Mouse (Mus musculus) right cerebral cortex, adult 18-20 months (tissue): ENCODE data around the gene Ubr2.

ENCODE experiments used
- DNase-seq: peaks from one replicate; pipeline ENCODE4 v3.0.0; 2022; ENCODE audit warnings: mixed read lengths

The Ubr2 gene

DNA sequence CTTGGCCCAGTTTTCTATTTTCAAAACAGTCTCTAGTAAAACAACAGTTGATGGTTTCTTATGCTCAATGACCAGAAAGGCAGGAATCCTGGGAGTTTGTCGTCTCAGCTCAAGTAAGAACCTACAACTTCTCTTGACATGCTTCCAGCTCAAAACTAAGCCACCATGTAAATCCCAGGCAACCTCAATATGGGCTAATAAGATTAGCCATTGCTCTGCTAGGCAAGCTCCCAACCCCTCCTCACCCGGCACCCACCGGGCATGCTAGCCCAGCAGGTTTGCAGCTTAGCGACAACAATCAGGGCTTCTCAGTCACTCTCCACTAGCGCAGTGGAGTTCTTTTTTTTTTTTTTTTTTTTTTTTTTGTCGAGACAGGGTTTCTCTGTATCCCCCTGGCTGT is 84.2 kb downstream of the Ubr2 start:
- DNase-seq, result no peak

DNA sequence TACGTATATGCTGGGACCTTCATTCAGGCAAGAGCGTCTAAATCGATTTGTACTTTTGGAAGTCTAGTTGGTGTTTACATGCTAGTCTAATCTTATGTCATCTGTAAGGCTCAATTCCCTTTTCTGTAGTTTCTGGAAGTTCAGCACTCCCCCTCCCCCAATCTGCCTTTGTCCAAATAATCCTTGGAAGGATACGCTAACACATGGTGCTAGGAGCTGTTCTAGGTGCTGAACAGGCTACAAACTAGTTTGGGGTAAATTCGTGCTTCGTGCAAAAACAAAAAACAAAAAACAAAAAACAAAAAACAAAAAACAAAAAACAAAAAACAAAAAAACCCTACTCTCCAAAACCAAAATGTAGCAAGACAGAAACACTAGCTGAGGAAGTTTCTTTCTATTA is 89.5 kb downstream of the Ubr2 start:
- DNase-seq, result no peak

DNA sequence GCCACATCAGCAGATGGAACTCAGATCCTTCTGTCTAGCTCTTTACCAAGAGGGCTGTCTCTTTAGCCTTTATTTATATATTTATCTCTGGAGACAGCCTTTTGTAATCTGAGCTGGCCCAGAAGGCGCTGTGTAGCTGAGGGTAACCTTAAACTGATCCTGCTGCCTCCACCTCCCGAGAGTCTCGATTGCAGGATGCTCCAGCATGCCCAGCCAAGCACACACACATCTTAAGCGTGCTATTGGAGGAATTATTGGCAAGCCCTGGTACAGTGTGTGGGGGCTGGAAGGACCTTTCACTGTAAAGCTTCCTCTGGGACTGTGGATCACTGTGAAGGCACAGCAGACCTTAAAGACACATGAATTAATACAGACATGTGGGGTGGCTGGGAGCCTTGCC is 91.4 kb downstream of the Ubr2 start:
- no peak for DNase-seq

DNA sequence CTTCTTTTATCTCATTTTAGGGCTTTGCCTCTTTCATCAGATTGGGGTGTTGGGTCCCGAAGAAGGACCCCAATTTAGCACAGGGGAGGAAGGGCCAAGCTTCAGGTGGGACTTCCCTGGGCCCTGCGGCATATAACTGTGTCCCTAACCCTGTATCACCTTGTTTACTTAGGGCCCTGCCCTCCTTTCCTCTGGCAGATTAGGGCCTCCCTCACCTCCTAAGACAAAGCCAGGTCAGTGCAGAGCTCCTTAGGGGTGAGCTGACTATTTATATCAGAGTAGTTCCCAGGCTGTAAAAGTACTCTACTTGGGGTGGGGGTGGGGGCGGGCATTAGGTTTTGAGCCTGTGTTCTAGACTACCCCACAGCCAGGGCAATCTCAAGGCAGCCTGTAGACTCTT is 95.2 kb downstream of the Ubr2 start:
- DNase-seq, result no peak

DNA sequence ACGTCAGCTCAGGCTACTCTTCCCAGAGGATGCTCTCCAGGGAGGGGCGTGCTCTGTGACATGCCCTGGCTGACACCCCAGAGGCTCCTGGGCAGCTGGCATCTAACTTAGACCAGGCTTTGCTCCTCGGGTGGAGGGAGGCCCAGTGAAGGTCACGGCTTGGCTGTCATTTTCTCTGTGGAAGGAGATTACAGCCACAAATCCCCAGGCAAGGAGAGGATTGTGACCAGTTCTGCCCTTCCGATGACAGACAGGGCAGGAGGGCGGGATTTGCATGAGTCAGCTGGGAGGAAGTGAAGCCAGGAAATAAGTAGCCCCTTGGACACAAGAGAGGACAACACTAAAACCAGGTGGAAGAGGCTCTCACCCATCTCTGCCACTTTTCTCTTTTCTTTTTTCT is 98.0 kb downstream of the Ubr2 start:
- DNase-seq, result no peak

DNA sequence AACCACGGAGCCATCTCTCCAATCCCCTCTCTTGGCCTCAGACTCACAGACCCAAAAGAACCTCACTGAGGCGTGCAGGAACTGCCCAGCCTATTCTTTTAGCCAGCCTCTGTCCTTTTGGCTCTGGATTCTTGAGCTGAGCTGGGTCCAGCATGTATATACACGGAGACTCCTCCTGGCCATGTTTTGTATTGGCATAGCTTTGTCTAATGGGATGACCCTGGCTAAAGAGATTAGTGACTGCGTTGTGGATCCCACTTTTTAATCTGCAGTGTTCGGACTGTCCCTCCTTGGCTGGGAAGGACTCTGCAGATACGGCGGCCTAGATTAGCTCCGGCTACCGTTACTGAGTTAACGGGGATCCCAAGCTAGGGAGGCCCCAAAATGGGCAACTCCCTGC is 100.2 kb downstream of the Ubr2 start, which contains the start of gene Prph2:
Prph2 (plus strand) TSS at position 274 of the 400 bp plus-strand sequence.
- DNase-seq, result no peak

DNA sequence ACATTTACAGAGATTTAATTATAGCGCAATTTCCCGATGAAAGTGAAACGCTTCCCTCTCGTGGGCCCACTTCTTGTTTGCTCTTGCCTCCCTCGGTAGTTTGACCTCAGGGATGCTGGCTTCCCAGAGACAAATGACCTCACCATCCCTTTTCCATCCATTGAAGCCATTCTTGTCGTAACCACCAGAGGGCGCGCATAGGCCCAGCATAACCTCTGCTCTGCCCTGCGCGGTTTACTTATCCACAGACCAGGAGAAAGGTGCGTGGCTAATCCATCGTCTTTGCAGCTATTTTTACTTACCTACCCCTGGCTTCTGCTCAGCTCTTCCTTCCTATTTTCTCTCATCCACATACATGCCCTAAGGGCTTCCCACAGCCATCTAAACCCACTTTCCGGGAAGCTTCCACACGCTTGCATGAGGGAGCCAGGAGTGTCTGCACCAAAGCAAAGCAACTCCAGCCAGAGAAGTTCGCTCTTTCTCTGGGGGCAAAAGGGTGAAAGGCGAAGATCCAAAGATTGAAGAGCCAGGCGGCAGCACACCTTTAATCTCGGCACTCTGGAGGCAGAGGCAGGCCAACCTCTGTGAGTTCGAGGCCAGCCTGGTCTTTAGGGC is 106.4 kb downstream of the Ubr2 start:
- peak; percentile 77 for DNase-seq

DNA sequence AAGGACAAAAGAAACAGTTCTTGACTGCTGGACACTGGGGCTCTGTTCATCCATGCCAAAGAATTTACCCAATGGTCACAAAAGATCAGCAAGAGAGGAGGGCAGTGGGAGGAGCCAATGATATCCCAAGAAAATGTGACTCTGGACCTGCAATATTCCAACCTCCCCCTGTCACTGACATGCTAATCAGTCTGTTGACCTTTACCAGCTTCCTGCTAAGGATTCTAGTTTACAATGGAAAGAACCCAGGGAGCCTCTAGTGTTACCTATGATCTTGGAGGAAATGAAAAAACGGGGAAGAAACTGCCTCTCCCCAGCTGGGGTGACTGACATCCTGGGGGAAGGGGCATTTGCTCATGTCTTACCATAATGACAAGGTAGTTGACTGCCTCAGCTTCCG is 109.4 kb downstream of the Ubr2 start:
- DNase-seq, result no peak

DNA sequence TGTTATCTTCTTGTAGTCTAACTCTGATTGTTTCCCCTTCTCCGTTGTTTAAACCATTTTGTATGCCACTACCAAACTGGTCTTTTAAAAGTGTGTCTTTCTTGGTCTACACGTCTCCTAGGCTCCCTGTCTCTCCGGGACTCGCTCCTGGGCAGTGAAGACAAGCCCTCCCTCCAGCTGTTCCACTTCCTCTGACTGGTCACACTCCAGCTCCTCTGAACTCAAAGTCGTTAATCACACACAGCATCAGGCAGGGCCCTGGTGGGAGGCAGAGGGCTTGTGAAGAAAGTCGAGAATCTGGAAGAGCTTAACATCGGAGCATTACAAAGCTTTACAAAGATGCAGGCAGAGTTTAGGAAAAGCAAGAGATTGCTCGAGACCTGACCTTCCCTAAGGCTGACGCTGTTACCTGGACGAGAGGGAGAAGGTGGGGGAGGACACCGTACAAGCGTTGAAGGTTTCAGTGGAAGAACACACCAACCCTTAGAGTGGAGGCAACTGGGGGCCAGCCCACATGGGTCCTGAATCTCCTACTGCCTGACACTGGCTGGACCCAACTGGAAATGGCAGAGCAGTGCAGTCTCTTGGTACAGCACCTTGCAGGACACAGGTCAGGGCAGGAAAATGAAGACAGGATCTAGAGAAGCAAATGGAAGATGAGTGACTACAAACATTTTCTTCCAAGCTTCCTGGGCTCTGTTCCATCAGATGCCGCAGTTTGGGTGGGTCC is 113.0 kb downstream of the Ubr2 start:
- DNase-seq, result no peak

DNA sequence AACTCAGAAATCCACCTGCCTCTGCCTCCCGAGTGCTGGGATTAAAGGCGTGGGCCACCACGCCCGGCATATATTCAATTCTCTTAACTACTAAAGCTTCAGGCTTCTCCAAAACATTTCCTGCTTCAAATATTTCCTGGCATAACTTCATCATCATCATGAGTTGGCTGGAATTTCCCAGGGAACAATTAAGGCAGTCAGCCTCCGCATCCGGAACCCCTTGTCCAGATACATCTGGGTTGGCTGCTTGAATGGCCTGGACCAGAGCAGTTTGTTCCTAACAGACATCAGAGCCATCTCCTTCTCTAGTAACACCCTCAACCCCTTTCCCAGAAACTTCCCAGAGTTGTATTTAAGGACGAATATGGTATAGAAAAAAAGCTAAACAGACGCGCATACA is 114.9 kb downstream of the Ubr2 start:
- no peak for DNase-seq

DNA sequence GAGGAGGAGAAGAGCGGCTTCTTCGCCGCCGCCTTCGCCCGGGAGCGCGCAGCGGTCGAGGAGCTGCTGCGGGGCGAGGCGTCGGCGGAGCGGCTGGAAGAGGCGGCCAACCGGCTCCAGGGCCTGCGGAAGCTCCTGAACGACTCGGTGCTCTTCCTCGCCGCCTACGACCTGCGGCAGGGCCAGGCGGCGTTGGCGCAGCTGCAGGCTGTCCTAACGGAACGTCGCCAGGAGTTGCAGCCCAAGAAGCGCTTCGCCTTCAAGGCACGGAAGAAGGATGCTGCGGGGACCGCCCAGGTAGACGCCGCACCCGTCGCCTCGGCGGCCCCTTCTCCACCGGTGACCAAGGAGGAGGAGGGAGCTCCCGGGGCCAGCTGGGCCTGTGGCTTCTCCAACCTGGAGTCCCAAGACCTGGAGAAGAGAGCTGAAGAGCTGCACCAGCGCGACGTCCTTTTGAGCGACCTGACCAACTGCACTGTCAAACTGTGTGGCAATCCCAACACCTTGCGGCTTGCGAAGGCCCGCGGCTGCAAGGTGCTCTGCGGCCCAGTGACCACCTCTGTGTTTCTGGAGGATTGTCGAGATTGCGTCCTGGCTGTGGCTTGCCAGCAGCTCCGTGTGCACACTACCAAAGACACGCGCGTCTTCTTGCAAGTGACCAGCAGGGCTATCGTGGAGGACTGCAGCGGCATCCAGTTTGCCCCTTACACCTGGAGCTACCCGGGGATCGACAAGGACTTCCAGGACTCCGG is 119.3 kb downstream of the Ubr2 start:
- DNase-seq, result peak; percentile 73

DNA sequence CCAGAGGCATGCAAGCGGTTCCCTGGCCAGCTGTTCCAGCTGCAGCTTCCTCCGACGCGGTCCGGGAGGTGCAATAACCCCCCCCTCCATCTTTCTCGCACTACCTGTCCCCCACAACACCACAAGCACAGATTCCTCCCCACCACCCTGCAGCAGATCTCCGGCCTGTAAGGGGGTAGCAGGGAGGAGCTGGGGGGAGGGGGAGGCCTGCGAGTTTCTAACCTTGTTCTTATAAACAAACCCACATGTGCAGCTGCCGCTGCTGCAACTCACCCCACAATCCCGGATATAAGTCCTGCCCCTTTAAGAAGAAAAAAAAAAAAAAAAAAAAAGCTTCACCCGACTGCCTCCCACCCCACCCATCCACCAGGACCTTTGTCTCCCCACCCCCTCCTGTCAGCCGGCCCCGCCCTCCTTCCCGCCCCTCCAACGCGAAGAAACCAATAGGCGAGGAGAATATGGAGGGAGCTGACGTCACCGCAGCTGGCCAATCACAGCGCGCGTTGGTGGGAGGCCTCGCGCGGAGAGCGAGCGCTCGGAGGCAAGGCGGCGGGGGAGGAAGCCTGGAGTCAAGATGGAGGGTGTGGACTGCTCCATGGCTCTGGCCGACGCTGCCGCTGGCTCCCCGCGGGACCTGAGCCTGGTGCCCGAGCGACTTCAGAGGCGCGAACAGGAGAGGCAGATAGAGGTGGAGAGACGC is 120.1 kb downstream of the Ubr2 start, which contains the start of gene Tbcc:
Tbcc (plus strand) TSS at position 569 of the 700 bp plus-strand sequence.
- peak; percentile 98 for DNase-seq

DNA sequence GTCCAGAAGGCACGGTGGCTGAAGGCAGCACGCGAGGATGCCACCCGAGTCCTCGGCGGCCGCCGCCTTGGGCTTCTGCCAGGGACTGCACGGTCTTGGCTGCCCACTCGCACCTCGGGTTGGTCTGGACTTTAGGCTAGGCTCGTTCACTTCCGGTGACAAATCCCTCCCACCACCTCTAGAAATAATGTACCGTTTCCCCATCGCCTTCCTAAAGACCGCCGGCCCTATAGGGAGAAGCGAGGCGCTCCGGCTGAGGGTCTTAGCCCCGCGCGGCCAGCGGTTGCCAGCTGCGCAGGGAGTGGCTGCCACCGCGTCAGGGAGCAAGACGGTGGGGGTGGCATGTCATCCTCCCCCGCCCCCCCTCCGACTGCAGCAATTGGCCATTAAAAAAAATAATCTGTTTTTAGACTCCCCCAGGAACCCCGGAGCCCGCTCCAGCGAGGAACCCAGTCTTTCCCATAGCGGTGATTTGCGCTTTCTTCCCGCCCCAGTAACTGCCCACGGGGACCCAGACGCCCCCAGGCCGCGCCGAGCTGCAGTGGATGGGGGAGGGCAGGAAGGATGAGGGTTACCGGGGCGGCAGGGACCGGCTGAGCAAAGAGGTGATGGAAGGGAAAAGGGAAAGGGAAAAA is 120.8 kb downstream of the Ubr2 start:
- peak; percentile 83 for DNase-seq

DNA sequence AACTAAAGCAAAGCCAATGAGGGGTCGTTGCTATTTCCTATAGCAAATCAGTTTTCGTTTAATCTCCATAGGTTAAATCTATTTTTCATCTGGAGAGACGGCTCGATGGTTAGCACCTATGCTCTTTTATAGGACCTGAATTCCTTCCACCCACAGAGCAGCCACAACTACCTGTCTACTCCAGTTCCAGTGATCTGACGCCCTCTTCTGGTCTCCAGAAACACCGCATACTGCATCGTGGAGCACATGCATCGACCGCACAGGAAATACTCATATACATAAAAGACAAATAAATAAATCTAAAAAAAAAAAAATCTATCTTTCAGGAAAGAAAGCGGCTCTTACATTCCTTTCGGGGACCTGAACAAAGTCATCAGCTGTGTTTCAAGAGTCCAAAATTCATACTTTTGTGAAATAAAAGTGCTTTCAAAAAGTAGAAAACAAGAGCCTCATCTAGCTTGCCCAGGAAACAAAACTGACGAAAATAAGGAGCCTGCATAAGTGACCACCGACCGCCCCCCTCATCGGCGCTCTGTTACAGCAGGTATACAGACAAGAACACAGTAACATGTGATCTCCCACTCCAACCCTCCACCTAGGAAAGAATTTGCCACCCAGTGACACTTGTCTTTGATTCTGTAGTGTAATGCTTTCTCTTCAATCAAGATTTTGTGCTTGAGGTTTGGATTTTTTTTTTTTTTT is 121.7 kb downstream of the Ubr2 start:
- peak; percentile 58 for DNase-seq

DNA sequence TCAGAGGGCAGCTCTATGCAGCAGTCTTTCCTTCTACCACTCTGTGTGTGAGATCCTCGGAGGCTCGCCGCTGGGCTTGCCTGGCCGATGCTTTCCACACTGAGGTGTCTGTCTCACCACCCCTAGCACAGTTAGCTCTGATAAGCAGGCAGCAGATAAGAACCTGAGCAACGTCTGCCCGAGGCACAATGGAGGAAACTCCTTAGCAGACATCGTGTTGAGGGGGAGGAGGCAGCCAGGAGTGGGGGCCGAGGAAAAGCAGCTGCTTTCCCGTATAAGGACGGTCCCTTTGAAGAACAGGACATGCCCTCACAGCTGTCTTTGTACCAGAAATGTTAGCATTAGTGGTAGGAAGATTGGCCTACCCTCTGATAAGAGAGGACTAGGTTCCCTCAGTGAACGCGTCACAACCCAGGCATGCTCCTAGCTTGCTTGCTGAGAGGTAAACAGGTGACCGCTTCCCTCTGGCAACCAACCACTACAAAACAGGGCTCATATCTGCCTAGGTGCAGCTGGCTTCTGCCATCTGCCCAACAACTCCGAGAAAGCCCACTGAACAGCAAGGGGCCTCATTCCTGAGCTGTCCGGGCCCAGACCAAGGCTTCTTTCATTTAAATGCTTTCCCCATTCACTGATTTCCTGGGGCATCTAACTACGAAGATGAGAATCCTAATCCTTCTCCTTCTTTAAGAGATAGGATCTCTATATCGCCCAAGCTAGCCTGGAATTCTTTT is 124.3 kb downstream of the Ubr2 start:
- DNase-seq, result no peak

DNA sequence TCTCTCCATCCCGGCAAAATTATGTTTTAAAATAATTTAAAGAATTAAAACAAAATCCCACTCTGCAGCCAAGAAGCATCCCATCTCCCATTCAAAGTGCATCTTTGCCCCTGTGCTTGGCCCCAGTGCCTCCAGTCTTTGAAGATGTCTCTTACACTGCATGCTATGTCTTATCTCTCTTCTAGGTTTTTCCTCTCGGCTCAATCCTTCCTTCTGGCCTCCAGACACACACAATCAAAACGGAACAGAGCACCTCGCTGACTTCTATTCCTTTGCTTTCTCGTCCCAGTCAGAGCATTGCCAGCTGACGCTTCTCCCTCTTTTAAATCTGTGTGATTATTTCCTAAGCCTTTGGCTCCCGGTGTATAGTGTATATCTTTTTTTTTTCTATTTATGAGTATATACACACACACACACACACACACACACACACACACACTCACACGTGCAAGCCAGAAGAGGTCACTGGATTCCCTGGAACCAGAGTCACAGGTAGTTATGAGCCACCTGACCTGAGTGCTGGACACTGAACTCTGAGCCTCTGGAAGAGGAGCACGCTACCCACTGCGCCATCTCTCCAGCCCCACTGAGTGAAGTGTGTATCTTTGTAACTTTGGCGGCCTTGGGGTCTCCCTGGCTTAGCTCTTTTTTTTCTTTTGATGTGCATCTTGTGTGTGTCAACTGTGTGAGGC is 125.0 kb downstream of the Ubr2 start:
- no peak for DNase-seq

DNA sequence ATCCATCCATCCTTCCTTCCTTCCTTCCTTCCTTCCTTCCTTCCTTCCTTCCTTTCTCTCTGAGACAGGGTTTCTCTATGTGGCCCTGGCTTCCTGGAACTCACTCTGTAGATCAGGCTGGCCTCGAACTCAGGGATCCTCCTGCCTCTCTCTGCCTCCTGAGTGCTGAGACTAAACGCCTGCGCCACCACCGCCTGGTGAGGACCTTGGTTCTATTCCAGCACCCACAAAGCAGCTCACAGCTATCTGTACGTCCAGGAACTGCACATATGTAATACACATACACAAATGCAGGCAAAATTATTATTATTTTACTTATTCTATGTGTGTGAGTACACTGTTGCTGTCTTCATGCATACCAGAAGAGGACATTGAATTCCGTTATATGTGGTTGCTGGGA is 125.6 kb downstream of the Ubr2 start:
- no peak for DNase-seq

DNA sequence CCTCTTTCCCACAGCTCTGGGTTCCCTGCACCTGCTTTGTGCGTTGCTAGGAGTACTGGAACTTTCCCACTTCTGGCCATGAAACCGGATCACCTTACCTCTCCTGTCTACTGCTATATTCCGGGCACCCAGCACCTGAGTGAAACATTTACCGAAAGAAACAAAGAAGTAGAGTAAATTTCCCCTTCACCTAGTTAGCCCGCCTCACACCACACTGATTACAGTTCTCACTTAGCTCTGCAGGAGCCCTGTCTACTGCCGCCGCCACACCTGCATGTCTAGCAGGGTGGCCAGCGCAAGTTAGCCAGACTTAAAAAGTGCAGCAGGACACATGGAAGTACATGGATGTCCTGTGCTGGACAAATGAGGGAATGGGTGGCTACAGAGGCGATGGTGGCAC is 127.2 kb downstream of the Ubr2 start:
- DNase-seq, result no peak

DNA sequence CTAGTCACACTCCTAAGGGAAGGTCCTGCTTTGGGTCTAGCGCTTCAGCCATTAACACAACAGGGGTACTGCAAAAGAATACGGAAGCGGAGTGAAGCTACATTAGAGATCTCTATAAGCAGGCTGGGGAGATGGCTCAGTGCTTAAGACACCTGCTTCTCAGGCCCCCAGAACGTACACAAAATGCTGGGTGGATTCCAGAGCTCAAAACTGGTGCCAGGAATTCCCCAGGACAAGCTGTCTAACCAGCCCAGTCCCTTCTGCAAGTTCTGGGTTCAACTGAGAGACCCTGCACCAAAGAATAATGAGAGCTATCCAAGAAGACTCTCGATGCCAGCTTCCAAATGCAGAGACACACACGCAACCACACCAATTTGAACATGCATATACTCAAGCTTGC is 128.6 kb downstream of the Ubr2 start:
- DNase-seq, result no peak

DNA sequence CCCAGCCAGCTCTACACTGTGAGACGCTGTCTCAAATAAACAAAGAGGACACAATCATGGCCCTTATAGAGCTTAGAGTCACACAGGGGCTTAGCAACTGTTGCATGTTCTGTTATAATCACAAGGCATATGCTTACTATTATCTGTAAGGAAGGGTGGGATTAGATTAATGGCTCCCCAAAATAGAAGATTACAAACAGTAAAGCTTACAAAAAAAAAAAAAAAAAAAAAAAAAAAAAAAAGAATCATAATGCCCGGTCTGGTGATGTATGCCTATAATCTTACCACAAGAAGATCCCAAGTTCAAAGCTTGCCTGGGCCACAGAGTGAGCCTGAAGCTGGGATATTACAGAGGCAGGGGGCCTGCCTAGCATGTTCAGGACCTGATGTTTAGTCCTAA is 130.0 kb downstream of the Ubr2 start:
- no peak for DNase-seq

DNA sequence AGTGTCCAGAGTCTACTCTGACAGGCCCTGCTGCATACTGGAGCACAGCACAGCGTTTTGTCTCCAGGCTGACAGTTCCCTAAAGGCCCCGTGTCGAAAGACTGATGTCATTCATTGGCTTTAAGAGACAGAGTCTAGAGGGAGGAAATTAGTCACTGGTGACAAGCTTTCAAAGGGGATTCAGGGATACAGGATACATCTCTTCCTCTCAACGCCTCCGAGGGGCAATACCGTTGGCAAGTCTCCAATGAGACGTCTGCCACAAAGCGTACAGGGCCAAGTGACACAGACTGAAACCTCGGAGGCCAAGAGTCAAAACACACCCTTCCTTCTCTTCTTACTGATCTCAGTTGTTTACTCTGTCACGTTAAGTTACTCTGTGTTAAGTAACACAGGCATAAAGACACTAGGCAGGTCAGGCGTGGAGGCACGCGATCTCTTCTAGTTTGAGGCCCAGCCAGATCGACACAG is 130.5 kb downstream of the Ubr2 start:
- no peak for DNase-seq
